Mouse (Mus musculus): Measurements from ENCODE around the gene Sema3a. TPM values are rescaled to one million over a fixed set of nuclear protein-coding genes. Genes with fewer than 3 reads are reported as not detected.

Sema3a gene
- polyA plus RNA-seq, 1 experiment from 2014 or later: 15.5 TPM

GRCm38 (mm10) chr5:13527037-13527464 lies 401.8 kb downstream of the Sema3a start:
- H3K4me1 ChIP-seq (replicated peaks): no peaks in the 10 kb centered on the region
- no peaks in the 10 kb centered on the region for H3K9me3 ChIP-seq
- no peak overlapping the region for H3K27ac ChIP-seq
- H3K4me2 ChIP-seq (replicated peaks): no peak overlapping the region
- no peak overlapping the region for H3K9ac ChIP-seq
- ATAC-seq: no peak
- no peaks in the 10 kb centered on the region for H3K27me3 ChIP-seq (replicated peaks)
- H3K4me3 ChIP-seq (replicated peaks): no peak overlapping the region
- H3K36me3 ChIP-seq: no peaks in the 10 kb centered on the region
- WGBS: 42% methylated on average over 7 of the region's 7 CpGs

GRCm38 (mm10) chr5:13529226-13529625 lies 404.0 kb downstream of the Sema3a start:
- 35% methylated on average over 4 of the region's 4 CpGs for WGBS
- Histone ChIP-seq H3K36me3 (no peaks in the 10 kb centered on the region), H3K27me3 (replicated peaks) (no peaks in the 10 kb centered on the region), H3K4me3 (replicated peaks) (no peak overlapping the region), H3K4me1 (replicated peaks) (no peaks in the 10 kb centered on the region), H3K27ac (no peak overlapping the region), H3K4me2 (replicated peaks) (no peak overlapping the region), H3K9me3 (no peaks in the 10 kb centered on the region), H3K9ac (no peak overlapping the region)
- ATAC-seq: no peak

GRCm38 (mm10) chr5:13547472-13548209 lies 422.4 kb downstream of the Sema3a start:
- H3K27ac ChIP-seq: peak overlapping the region; percentile 66
- H3K9ac ChIP-seq: no peak overlapping the region
- H3K9me3 ChIP-seq: no peaks in the 10 kb centered on the region
- no peak overlapping the region for H3K4me3 ChIP-seq (replicated peaks)
- no peaks in the 10 kb centered on the region for H3K36me3 ChIP-seq
- no peaks in the 10 kb centered on the region for H3K27me3 ChIP-seq (replicated peaks)
- ATAC-seq: peak; percentile 71
- peaks cover 7% of the 10 kb centered on the region; the same call in 1 of the 2 replicates for H3K4me1 ChIP-seq (replicated peaks)
- no peak overlapping the region for H3K4me2 ChIP-seq (replicated peaks)
- WGBS: 20% methylated on average over 2 of the region's 2 CpGs

- 0 out of 2 replicates have a peak overlapping the region, but pooled peaks have one; percentile 40 for H3K27ac ChIP-seq
- H3K4me1 ChIP-seq (replicated peaks): peaks cover 7% of the 10 kb centered on the region; the same call in 1 of the 2 replicates
- H3K4me3 ChIP-seq (replicated peaks): no peak overlapping the region
- no peaks in the 10 kb centered on the region for H3K36me3 ChIP-seq
- no peak overlapping the region for H3K9ac ChIP-seq
- no peaks in the 10 kb centered on the region for H3K27me3 ChIP-seq (replicated peaks)
- WGBS: 12% methylated on average over 1 of the region's 1 CpGs
- peak; percentile 47; the same call in 1 of the 2 replicates for ATAC-seq
- H3K9me3 ChIP-seq: no peaks in the 10 kb centered on the region
- no peak overlapping the region for H3K4me2 ChIP-seq (replicated peaks)
Observed at GRCm38 (mm10) chr5:13548210-13548554, 423.0 kb downstream of the Sema3a start.

GRCm38 (mm10) chr5:13549080-13549479 lies 423.9 kb downstream of the Sema3a start:
- ATAC-seq: no peak
- Histone ChIP-seq H3K9ac (no peak overlapping the region), H3K4me1 (replicated peaks) (peaks cover 7% of the 10 kb centered on the region; the same call in 1 of the 2 replicates), H3K36me3 (no peaks in the 10 kb centered on the region), H3K4me2 (replicated peaks) (no peak overlapping the region), H3K27ac (no peak overlapping the region), H3K4me3 (replicated peaks) (no peak overlapping the region), H3K9me3 (no peaks in the 10 kb centered on the region), H3K27me3 (replicated peaks) (no peaks in the 10 kb centered on the region)
- WGBS: 84% methylated on average over 5 of the region's 5 CpGs

- 90% methylated on average over 1 of the region's 1 CpGs for WGBS
- H3K27ac ChIP-seq: no peak overlapping the region
Observed at GRCm38 (mm10) chr5:13550953-13551352, 425.7 kb downstream of the Sema3a start.

GRCm38 (mm10) chr5:13557257-13557656 lies 432.0 kb downstream of the Sema3a start:
- Histone ChIP-seq H3K9me3 (no peaks in the 10 kb centered on the region), H3K4me1 (replicated peaks) (no peaks in the 10 kb centered on the region), H3K4me3 (replicated peaks) (no peak overlapping the region), H3K27ac (no peak overlapping the region), H3K36me3 (no peaks in the 10 kb centered on the region), H3K27me3 (replicated peaks) (no peaks in the 10 kb centered on the region), H3K4me2 (replicated peaks) (no peak overlapping the region), H3K9ac (no peak overlapping the region)
- no peak for ATAC-seq
- 82% methylated on average over 4 of the region's 4 CpGs for WGBS

More at GRCm38 (mm10) chr5:13550953-13551352, 425.7 kb downstream of the Sema3a start:
- Histone ChIP-seq H3K4me3 (replicated peaks) (no peak overlapping the region), H3K4me1 (replicated peaks) (peaks cover 7% of the 10 kb centered on the region; the same call in 1 of the 2 replicates), H3K9ac (no peak overlapping the region), H3K36me3 (no peaks in the 10 kb centered on the region), H3K27me3 (replicated peaks) (no peaks in the 10 kb centered on the region), H3K4me2 (replicated peaks) (no peak overlapping the region), H3K9me3 (no peaks in the 10 kb centered on the region)
- no peak for ATAC-seq

GRCm38 (mm10) chr5:13573867-13574266 lies 448.7 kb downstream of the Sema3a start:
- Histone ChIP-seq H3K9ac (no peak overlapping the region), H3K27me3 (replicated peaks) (no peaks in the 10 kb centered on the region), H3K27ac (no peak overlapping the region), H3K36me3 (no peaks in the 10 kb centered on the region), H3K4me1 (replicated peaks) (no peaks in the 10 kb centered on the region), H3K4me3 (replicated peaks) (no peak overlapping the region), H3K4me2 (replicated peaks) (no peak overlapping the region), H3K9me3 (no peaks in the 10 kb centered on the region)
- no peak for ATAC-seq
- 88% methylated on average over 3 of the region's 3 CpGs for WGBS

GRCm38 (mm10) chr5:13579123-13579522 lies 453.9 kb downstream of the Sema3a start:
- ATAC-seq: no peak
- H3K9ac ChIP-seq: no peak overlapping the region
- no peak overlapping the region for H3K4me3 ChIP-seq (replicated peaks)
- WGBS: 88% methylated on average over 2 of the region's 2 CpGs
- no peaks in the 10 kb centered on the region for H3K36me3 ChIP-seq
- H3K4me2 ChIP-seq (replicated peaks): no peak overlapping the region
- no peak overlapping the region for H3K27ac ChIP-seq
- H3K27me3 ChIP-seq (replicated peaks): no peaks in the 10 kb centered on the region
- no peaks in the 10 kb centered on the region for H3K4me1 ChIP-seq (replicated peaks)
- no peaks in the 10 kb centered on the region for H3K9me3 ChIP-seq

GRCm38 (mm10) chr5:13585559-13586207 lies 460.5 kb downstream of the Sema3a start:
- Histone ChIP-seq H3K9ac (no peak overlapping the region), H3K4me2 (replicated peaks) (no peak overlapping the region), H3K4me3 (replicated peaks) (no peak overlapping the region), H3K9me3 (no peaks in the 10 kb centered on the region), H3K27me3 (replicated peaks) (no peaks in the 10 kb centered on the region), H3K4me1 (replicated peaks) (no peaks in the 10 kb centered on the region), H3K27ac (no peak overlapping the region), H3K36me3 (no peaks in the 10 kb centered on the region)
- no peak for ATAC-seq

- H3K9me3 ChIP-seq: no peaks in the 10 kb centered on the region
- H3K4me3 ChIP-seq (replicated peaks): no peak overlapping the region
Observed at GRCm38 (mm10) chr5:13594422-13594821, 469.2 kb downstream of the Sema3a start.

GRCm38 (mm10) chr5:13611631-13612030 lies 486.4 kb downstream of the Sema3a start:
- Histone ChIP-seq H3K9ac (no peak overlapping the region), H3K36me3 (no peaks in the 10 kb centered on the region), H3K4me3 (replicated peaks) (no peak overlapping the region), H3K27ac (no peak overlapping the region), H3K9me3 (no peaks in the 10 kb centered on the region), H3K27me3 (replicated peaks) (no peaks in the 10 kb centered on the region), H3K4me2 (replicated peaks) (no peak overlapping the region), H3K4me1 (replicated peaks) (no peaks in the 10 kb centered on the region)
- 64% methylated on average over 1 of the region's 1 CpGs for WGBS
- ATAC-seq: no peak

More at GRCm38 (mm10) chr5:13594422-13594821, 469.2 kb downstream of the Sema3a start:
- ATAC-seq: no peak
- no peak overlapping the region for H3K9ac ChIP-seq
- H3K4me1 ChIP-seq (replicated peaks): no peaks in the 10 kb centered on the region
- H3K27ac ChIP-seq: no peak overlapping the region
- H3K27me3 ChIP-seq (replicated peaks): no peaks in the 10 kb centered on the region
- no peak overlapping the region for H3K4me2 ChIP-seq (replicated peaks)
- no peaks in the 10 kb centered on the region for H3K36me3 ChIP-seq
- WGBS: 70% methylated on average over 2 of the region's 2 CpGs
